Mouse (Mus musculus): ENCODE measurements around the gene Ptgir. TPM values are rescaled to one million over a fixed set of nuclear protein-coding genes. Genes with fewer than 3 reads are reported as not detected.
A peak's percentile ranks its signal among the peaks of the same experiment; 100 is the strongest.

The Ptgir gene
- total RNA-seq (2021), result under 1 TPM in 1 of 2 experiments, not detected in 1; 0.11 TPM
- long read RNA-seq, experiment 1, result 0 reads
- long read RNA-seq, experiment 2, result 0 reads

- intact Hi-C loops (cut with DNase I), result no loop called here
- no peak for DNase-seq (ENCODE audit: low spot score in 2 of 2)
Observed at GRCm38 (mm10) chr7:16906281-16906680, at the start of gene Ptgir. Gene Ptgir (plus strand): TSS chr7:16906490.

GRCm38 (mm10) chr7:16858336-16858735, 48.0 kb upstream of the Ptgir start:
- DNase-seq (ENCODE audit: low spot score in 2 of 2), result no peak
- intact Hi-C loops (cut with DNase I), result no loop called here

GRCm38 (mm10) chr7:16859902-16860651, 46.2 kb upstream of the Ptgir start:
- DNase-seq (ENCODE audit: low spot score in 2 of 2), result peak in 1 of 2 experiments; percentile 73
- intact Hi-C loops (cut with DNase I), result no loop called here

GRCm38 (mm10) chr7:16867488-16867887, 38.8 kb upstream of the Ptgir start:
- intact Hi-C loops (cut with DNase I), result no loop called here
- DNase-seq (ENCODE audit: low spot score in 2 of 2), result no peak

- intact Hi-C loops (cut with DNase I), result no loop called here
- DNase-seq (ENCODE audit: low spot score in 2 of 2), result peak; percentile 92 to 98
Observed at GRCm38 (mm10) chr7:16869497-16869896, 36.8 kb upstream of the Ptgir start.

- intact Hi-C loops (cut with DNase I), result no loop called here
- no peak for DNase-seq (ENCODE audit: low spot score in 2 of 2)
Observed at GRCm38 (mm10) chr7:16871600-16871999, 34.7 kb upstream of the Ptgir start.

GRCm38 (mm10) chr7:16872478-16872877, 33.8 kb upstream of the Ptgir start:
- intact Hi-C loops (cut with DNase I), result no loop called here
- DNase-seq (ENCODE audit: low spot score in 2 of 2), result no peak

GRCm38 (mm10) chr7:16873392-16873791, 32.9 kb upstream of the Ptgir start:
- DNase-seq (ENCODE audit: low spot score in 2 of 2), result no peak
- intact Hi-C loops (cut with DNase I), result no loop called here

GRCm38 (mm10) chr7:16874190-16874589, 32.1 kb upstream of the Ptgir start:
- intact Hi-C loops (cut with DNase I), result loop anchor here (2.0 kb wide), 1 partner anchor 17 kb away; the partner anchor contains the start of gene Gng8
- DNase-seq (ENCODE audit: low spot score in 2 of 2), result peak; percentile 78 to 85

- intact Hi-C loops (cut with DNase I), result loop anchor here (2.0 kb wide), 1 partner anchor 16 kb away; the partner anchor contains the start of gene Gng8
- DNase-seq (ENCODE audit: low spot score in 2 of 2), result peak; percentile 100
Observed at GRCm38 (mm10) chr7:16874756-16875309, 31.5 kb upstream of the Ptgir start.

- intact Hi-C loops (cut with DNase I), result loop anchor here (2.0 kb wide), 1 partner anchor 16 kb away; the partner anchor contains the start of gene Gng8
- no peak for DNase-seq (ENCODE audit: low spot score in 2 of 2)
Observed at GRCm38 (mm10) chr7:16875310-16875325, 31.2 kb upstream of the Ptgir start, which contains the start of gene Dact3. Gene Dact3 (plus strand): TSS chr7:16875317.

- DNase-seq (ENCODE audit: low spot score in 2 of 2), result no peak
- intact Hi-C loops (cut with DNase I), result loop anchor here (2.0 kb wide), 1 partner anchor 15 kb away; the partner anchor contains the start of gene Gng8
Observed at GRCm38 (mm10) chr7:16875326-16875725, 31.0 kb upstream of the Ptgir start.

- no peak for DNase-seq (ENCODE audit: low spot score in 2 of 2)
- intact Hi-C loops (cut with DNase I), result loop anchor here (2.0 kb wide), 1 partner anchor 47 kb away; no protein-coding TSS in a partner anchor
Observed at GRCm38 (mm10) chr7:16876006-16876405, 30.3 kb upstream of the Ptgir start.

GRCm38 (mm10) chr7:16876608-16877007, 29.7 kb upstream of the Ptgir start:
- intact Hi-C loops (cut with DNase I), result loop anchor here (2.0 kb wide), 1 partner anchor 46 kb away; no protein-coding TSS in a partner anchor
- no peak for DNase-seq (ENCODE audit: low spot score in 2 of 2)

- intact Hi-C loops (cut with DNase I), result loop anchor here (2.0 kb wide), 1 partner anchor 45 kb away; no protein-coding TSS in a partner anchor
- DNase-seq (ENCODE audit: low spot score in 2 of 2), result no peak
Observed at GRCm38 (mm10) chr7:16877717-16878116, 28.6 kb upstream of the Ptgir start.

- no peak for DNase-seq (ENCODE audit: low spot score in 2 of 2)
- intact Hi-C loops (cut with DNase I), result no loop called here
Observed at GRCm38 (mm10) chr7:16879796-16880547, 26.3 kb upstream of the Ptgir start.

GRCm38 (mm10) chr7:16880615-16881014, 25.7 kb upstream of the Ptgir start:
- intact Hi-C loops (cut with DNase I), result no loop called here
- no peak for DNase-seq (ENCODE audit: low spot score in 2 of 2)

- intact Hi-C loops (cut with DNase I), result no loop called here
- DNase-seq (ENCODE audit: low spot score in 2 of 2), result no peak
Observed at GRCm38 (mm10) chr7:16883162-16883561, 23.1 kb upstream of the Ptgir start.

- intact Hi-C loops (cut with DNase I), result no loop called here
- DNase-seq (ENCODE audit: low spot score in 2 of 2), result no peak
Observed at GRCm38 (mm10) chr7:16884334-16884733, 22.0 kb upstream of the Ptgir start.

GRCm38 (mm10) chr7:16885271-16885776, 21.0 kb upstream of the Ptgir start:
- intact Hi-C loops (cut with DNase I), result no loop called here
- DNase-seq (ENCODE audit: low spot score in 2 of 2), result no peak

Data from left cerebral cortex, postnatal 14 days (tissue).